Mouse (Mus musculus) megakaryocyte, embryonic 14.5 days (primary cell): ENCODE results near the gene Gtf3c4. TPM values are rescaled to one million over a fixed set of nuclear protein-coding genes. Genes with fewer than 3 reads are reported as not detected.

ENCODE experiments used
- H3K27me3 ChIP-seq: replicated peaks from 2 replicates; pipeline ENCODE3; 2012; ENCODE audit warnings: inconsistent platforms
- H3K36me3 ChIP-seq: replicated peaks from 2 replicates; pipeline ENCODE3; 2012; ENCODE audit warnings: low read length, inconsistent platforms, mixed read lengths
- H3K4me1 ChIP-seq: 2 replicates; pipeline ENCODE4 v1.6.1; 2012; ENCODE audit warnings: inconsistent platforms
- H3K4me3 ChIP-seq: replicated peaks from 2 replicates; pipeline ENCODE3; 2012; ENCODE audit warnings: moderate library complexity, mild to moderate bottlenecking, inconsistent platforms
- H3K9me3 ChIP-seq: 2 replicates; pipeline ENCODE4 v1.6.1; 2012; ENCODE audit warnings: inconsistent platforms
- FLI1 ChIP-seq: IDR thresholded peaks from 2 replicates; pipeline ENCODE4 v1.6.1; 2012; ENCODE audit warnings: low read length, inconsistent platforms, mixed read lengths
- GATA1 ChIP-seq: IDR thresholded peaks from 3 replicates; pipeline ENCODE4 v1.6.1; 2012; ENCODE audit warnings: mixed read lengths, low read length, inconsistent platforms, borderline replicate concordance
- polyA plus RNA-seq: library from polyadenylated mRNA; stranded (reverse); fragments of >175 nt; gene quantifications from 2 replicates; pipeline ENCODE4 v1.2.3, GENCODE M21; 2012; ENCODE audit warnings: low replicate concordance; ENCODE audit not compliant: insufficient read depth

Gtf3c4 gene
- polyA plus RNA-seq, 1 experiment, result 3.2 TPM

DNA sequence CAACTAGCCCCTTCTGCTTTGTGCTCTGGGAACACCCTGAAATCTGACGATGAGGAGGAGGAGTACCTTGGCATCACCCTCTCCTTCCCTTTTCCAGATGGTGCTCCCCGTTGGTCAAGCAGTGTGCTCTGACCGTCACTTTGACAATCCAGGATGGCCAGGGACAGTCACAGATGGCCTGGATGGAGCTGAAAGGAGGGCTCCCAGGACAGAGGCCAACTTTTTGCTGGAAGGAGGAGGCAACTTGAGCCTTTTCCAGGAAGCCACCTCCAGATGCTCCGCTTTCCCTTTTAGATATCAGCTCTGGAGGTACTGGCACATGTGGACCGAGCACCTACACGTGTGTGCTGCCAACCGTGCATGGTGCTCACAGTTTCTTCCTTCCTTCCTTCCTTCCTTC, 36.8 kb downstream of the Gtf3c4 start:
- H3K9me3 ChIP-seq, result peaks cover 5% of the 10 kb centered on the region; the same call in 1 of the 2 replicates
- peaks cover 34% of the 10 kb centered on the region for H3K27me3 ChIP-seq
- no peak overlapping the region for H3K4me3 ChIP-seq
- no peaks in the 10 kb centered on the region for H3K36me3 ChIP-seq
- peaks cover 65% of the 10 kb centered on the region for H3K4me1 ChIP-seq
- TF ChIP-seq FLI1 (no peak), GATA1 (no peak)

GRCm38 (mm10) chr2:28799575-28799974, 40.6 kb downstream of the Gtf3c4 start:
- Histone ChIP-seq H3K4me1 (peaks cover 51% of the 10 kb centered on the region), H3K36me3 (no peaks in the 10 kb centered on the region), H3K4me3 (no peak overlapping the region), H3K9me3 (no peaks in the 10 kb centered on the region), H3K27me3 (peaks cover 45% of the 10 kb centered on the region)
- no peak for TF ChIP-seq FLI1

GRCm38 (mm10) chr2:28798390-28798789, 41.8 kb downstream of the Gtf3c4 start:
- H3K27me3 ChIP-seq, result peaks cover 51% of the 10 kb centered on the region
- no peaks in the 10 kb centered on the region for H3K9me3 ChIP-seq
- peaks cover 49% of the 10 kb centered on the region for H3K4me1 ChIP-seq
- no peaks in the 10 kb centered on the region for H3K36me3 ChIP-seq
- H3K4me3 ChIP-seq, result no peak overlapping the region
- TF ChIP-seq FLI1 (no peak), GATA1 (no peak)

DNA sequence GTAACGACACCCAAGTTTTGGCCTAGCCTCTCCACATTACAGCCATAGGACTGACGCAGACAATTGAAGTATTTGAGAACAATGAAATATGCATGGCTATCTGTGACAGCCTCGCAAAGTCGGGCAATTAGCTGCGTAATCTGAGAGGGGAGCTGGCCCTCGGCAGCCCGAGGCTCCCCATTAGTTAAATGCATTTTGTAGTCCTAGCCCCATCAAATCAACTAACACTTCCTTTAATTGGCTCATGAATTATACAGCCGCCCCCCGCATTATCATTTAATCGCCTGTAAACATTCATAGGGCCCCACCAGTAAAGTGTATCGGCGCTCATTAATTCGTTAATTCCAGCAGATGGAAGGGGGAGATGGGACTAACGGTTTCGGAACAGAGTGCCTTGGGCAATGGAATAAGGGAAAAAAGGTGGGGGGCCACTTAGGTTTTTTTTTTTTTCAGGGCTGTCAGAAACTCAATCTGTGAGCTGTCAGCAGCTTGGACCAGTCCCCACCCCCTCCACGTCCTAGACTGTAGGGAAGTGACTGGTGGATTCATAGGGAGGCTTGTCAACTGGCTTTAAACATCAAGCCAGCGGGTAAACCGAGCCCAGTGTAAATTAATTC, 42.6 kb downstream of the Gtf3c4 start:
- no peak overlapping the region for H3K4me3 ChIP-seq
- TF ChIP-seq GATA1 (no peak), FLI1 (no peak)
- peaks cover 51% of the 10 kb centered on the region for H3K4me1 ChIP-seq
- no peaks in the 10 kb centered on the region for H3K9me3 ChIP-seq
- H3K27me3 ChIP-seq, result peaks cover 44% of the 10 kb centered on the region
- H3K36me3 ChIP-seq, result no peaks in the 10 kb centered on the region

DNA sequence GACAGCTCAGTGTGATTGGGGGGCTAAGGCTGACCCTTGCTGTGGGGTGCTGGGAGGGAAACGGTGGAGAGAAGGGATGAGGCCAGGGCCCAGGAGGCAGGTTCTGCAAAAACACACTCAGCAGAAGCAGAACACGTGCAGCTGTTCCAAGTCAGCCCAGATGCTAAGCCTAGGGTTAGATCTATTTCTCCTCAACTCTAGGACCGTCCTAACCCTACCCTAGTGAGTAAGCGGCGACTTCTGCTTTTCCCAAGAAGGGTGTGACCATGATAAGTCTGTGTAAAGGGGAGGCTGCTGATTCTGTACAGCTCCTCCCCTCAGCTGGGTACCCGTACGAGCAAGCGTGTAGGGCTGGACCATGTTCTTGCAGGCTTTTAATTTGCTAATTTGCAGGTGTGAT, 43.9 kb downstream of the Gtf3c4 start:
- Histone ChIP-seq H3K4me1 (peaks cover 49% of the 10 kb centered on the region), H3K4me3 (peak overlapping the region; percentile 28), H3K9me3 (no peaks in the 10 kb centered on the region), H3K27me3 (peaks cover 42% of the 10 kb centered on the region), H3K36me3 (no peaks in the 10 kb centered on the region)
- no peak for TF ChIP-seq GATA1
- no peak for TF ChIP-seq FLI1

- TF ChIP-seq FLI1 (no peak), GATA1 (no peak)
- Histone ChIP-seq H3K4me3 (no peak overlapping the region), H3K9me3 (no peaks in the 10 kb centered on the region), H3K4me1 (peaks cover 50% of the 10 kb centered on the region), H3K36me3 (no peaks in the 10 kb centered on the region), H3K27me3 (peaks cover 31% of the 10 kb centered on the region)
Measured at GRCm38 (mm10) chr2:28794623-28795022, 45.5 kb downstream of the Gtf3c4 start.

DNA sequence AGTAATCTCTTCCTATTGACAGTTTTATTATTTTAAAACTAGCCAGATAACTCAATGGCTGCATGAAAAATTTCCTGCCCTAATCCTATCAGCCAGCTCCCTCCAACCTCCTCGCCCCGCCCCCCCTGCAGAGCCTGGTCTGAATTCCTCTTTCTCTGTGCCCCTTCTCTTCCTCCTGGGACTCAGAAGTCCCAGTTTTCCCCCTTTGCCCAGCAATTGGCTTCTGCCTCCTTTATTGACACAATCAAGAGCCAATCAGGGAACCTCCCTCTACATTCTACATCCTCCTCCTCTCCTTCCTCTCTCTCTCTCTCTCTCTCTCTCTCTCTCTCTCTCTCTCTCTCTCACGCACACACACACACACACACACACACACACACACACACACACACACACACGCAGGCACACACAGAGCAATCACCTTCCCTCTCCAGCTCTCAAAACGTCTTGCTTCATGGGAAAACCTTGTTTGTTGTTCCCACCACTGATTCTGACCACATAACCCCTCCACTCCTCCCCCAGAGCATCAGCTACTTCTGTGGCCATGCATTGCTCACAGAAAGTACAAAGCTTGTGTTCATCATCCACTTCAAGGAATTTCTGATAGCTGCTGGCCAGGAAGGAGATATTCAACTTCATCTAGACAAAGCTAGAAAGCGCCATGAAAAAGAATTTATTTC, 47.1 kb downstream of the Gtf3c4 start:
- peak overlapping the region; percentile 62 for H3K4me3 ChIP-seq
- H3K9me3 ChIP-seq, result no peaks in the 10 kb centered on the region
- peaks cover 41% of the 10 kb centered on the region for H3K4me1 ChIP-seq
- peaks cover 37% of the 10 kb centered on the region for H3K27me3 ChIP-seq
- no peak for TF ChIP-seq GATA1
- TF ChIP-seq FLI1, result no peak
- H3K36me3 ChIP-seq, result no peaks in the 10 kb centered on the region

GRCm38 (mm10) chr2:28787067-28787619, 53.0 kb downstream of the Gtf3c4 start:
- Histone ChIP-seq H3K27me3 (peaks cover 57% of the 10 kb centered on the region), H3K4me3 (no peak overlapping the region), H3K4me1 (peaks cover 40% of the 10 kb centered on the region), H3K36me3 (no peaks in the 10 kb centered on the region), H3K9me3 (peaks cover 16% of the 10 kb centered on the region)
- TF ChIP-seq FLI1, result no peak
- no peak for TF ChIP-seq GATA1

- no peaks in the 10 kb centered on the region for H3K36me3 ChIP-seq
- no peak for TF ChIP-seq GATA1
- TF ChIP-seq FLI1, result no peak
- H3K27me3 ChIP-seq, result peaks cover 54% of the 10 kb centered on the region
- H3K9me3 ChIP-seq, result peaks cover 16% of the 10 kb centered on the region
- H3K4me3 ChIP-seq, result no peak overlapping the region
- peaks cover 35% of the 10 kb centered on the region for H3K4me1 ChIP-seq
Measured at GRCm38 (mm10) chr2:28786355-28787066, 53.6 kb downstream of the Gtf3c4 start.

DNA sequence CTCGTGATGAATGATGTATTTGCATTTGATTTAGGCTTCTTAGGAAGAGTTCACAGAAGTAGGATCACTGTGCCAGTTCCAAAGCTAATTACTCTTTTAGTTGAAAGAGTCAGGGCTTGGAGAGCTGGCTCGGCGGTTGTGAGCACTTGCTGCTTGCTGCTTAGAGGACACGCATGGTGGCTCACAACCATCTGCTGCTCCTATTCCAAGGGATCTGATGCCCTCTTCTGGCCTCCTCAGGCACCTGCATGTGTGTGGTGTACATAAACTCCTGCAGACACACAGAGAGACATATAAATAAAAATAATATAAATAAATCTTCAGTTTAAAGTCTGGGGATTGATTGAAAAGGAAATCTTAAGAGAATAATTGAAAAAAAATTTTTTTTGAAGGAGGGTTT, 58.9 kb downstream of the Gtf3c4 start:
- Histone ChIP-seq H3K9me3 (peaks cover 23% of the 10 kb centered on the region), H3K4me3 (no peak overlapping the region), H3K4me1 (peaks cover 15% of the 10 kb centered on the region), H3K36me3 (no peaks in the 10 kb centered on the region), H3K27me3 (peaks cover 70% of the 10 kb centered on the region)
- TF ChIP-seq FLI1, result no peak
- no peak for TF ChIP-seq GATA1
